Mouse (Mus musculus) neural tube, embryonic 12.5 days (tissue): ENCODE results near the gene Mmp8. TPM values are rescaled to one million over a fixed set of nuclear protein-coding genes. Genes with fewer than 3 reads are reported as not detected.

ENCODE experiments used
- ATAC-seq: fragments of 200-750 bp; cut with Nextera tagmentation; 2 replicates; pipeline ENCODE4 v1.8.0; 2017; ENCODE audit warnings: low read depth, mild to moderate bottlenecking, moderate TSS enrichment, moderate library complexity; ENCODE audit not compliant: low FRiP score
- H3K27ac ChIP-seq: fragments of 300-500 bp; sonication (generic); 2 replicates; pipeline ENCODE4 v1.5.1; 2016
- H3K27me3 ChIP-seq: fragments of 300-500 bp; sonication (generic); replicated peaks from 2 replicates; pipeline ENCODE4 v1.6.1; 2016; ENCODE audit warnings: mild to moderate bottlenecking
- H3K36me3 ChIP-seq: fragments of 300-500 bp; sonication (generic); 2 replicates; pipeline ENCODE4 v1.6.1; 2016; ENCODE audit warnings: mild to moderate bottlenecking
- H3K4me1 ChIP-seq: fragments of 300-500 bp; sonication (generic); 2 replicates; pipeline ENCODE4 v1.6.1; 2016
- H3K4me2 ChIP-seq: fragments of 300-500 bp; sonication (generic); replicated peaks from 2 replicates; pipeline ENCODE4 v1.6.1; 2016; ENCODE audit warnings: mild to moderate bottlenecking
- H3K4me3 ChIP-seq: fragments of 300-500 bp; sonication (generic); 2 replicates; pipeline ENCODE4 v1.5.1; 2016
- H3K9ac ChIP-seq: fragments of 300-500 bp; sonication (generic); 2 replicates; pipeline ENCODE4 v1.6.1; 2016; ENCODE audit warnings: mild to moderate bottlenecking
- H3K9me3 ChIP-seq: fragments of 300-500 bp; sonication (generic); 2 replicates; pipeline ENCODE4 v1.6.1; 2016; ENCODE audit warnings: mild to moderate bottlenecking
- WGBS: fragments of 180-500 bp; shearing (Covaris S2); methylation state at CpG from one replicate; pipeline ENCODE4 v1.1.7; 2016; 5-methylcytosine and 5-hydroxymethylcytosine counted together
- polyA plus RNA-seq: library from polyadenylated mRNA; unstranded; fragments of >200 nt; fragmentation: Nextera tagmentation; extraction: Ambion mirVana; gene quantifications from 2 replicates; pipeline ENCODE4 v1.2.1, GENCODE M21; 2016

Mmp8 gene
- polyA plus RNA-seq, 1 experiment from 2014 or later: 0.20 TPM

DNA sequence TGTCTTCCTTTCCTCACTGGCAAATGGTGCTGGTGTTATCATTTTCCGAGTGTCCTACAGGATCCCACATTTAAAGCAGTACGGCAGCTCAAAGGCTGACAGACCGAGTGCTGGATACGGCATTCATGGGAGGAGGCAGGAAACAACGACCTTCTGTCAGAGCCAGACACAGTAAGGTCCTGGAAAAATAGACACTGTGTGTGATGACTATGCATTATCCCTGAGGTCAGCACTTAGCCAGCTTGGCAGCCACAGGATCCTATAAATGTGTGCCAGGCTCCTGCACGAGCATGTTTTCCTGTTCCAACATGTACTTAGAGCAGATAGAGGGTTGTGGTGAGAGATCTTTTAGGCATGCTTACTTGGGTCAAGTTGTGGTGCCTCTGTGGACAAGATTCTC is 45.7 kb downstream of the Mmp8 start:
- no peaks in the 10 kb centered on the region for H3K4me1 ChIP-seq
- H3K9ac ChIP-seq: no peak overlapping the region
- no peak overlapping the region for H3K4me3 ChIP-seq
- ATAC-seq: no peak
- no peak overlapping the region for H3K4me2 ChIP-seq
- no peaks in the 10 kb centered on the region for H3K27me3 ChIP-seq
- no peak overlapping the region for H3K27ac ChIP-seq
- H3K36me3 ChIP-seq: no peaks in the 10 kb centered on the region
- WGBS: 77% methylated on average over 6 of the region's 6 CpGs
- no peaks in the 10 kb centered on the region for H3K9me3 ChIP-seq

- WGBS: 89% methylated on average over 12 of the region's 12 CpGs
- no peaks in the 10 kb centered on the region for H3K36me3 ChIP-seq
- H3K4me1 ChIP-seq: no peaks in the 10 kb centered on the region
- no peak for ATAC-seq
- no peaks in the 10 kb centered on the region for H3K27me3 ChIP-seq
- no peak overlapping the region for H3K4me2 ChIP-seq
- no peak overlapping the region for H3K27ac ChIP-seq
- H3K9me3 ChIP-seq: no peaks in the 10 kb centered on the region
- H3K9ac ChIP-seq: no peak overlapping the region
- no peak overlapping the region for H3K4me3 ChIP-seq
These were observed 47.4 kb downstream of the Mmp8 start for GRCm38 (mm10) chr9:7605638-7606037.

Other genes starting within 250 kb of the Mmp8 start
- gene Mmp12, start 214.1 kb upstream of the Mmp8 start, polyA plus RNA-seq: not detected in 2 replicates
- gene Mmp1b, start 170.4 kb upstream of the Mmp8 start, polyA plus RNA-seq: not detected in 2 replicates
- gene Mmp3, start 112.6 kb upstream of the Mmp8 start, polyA plus RNA-seq: not detected in 2 replicates
- not detected in 2 replicates for gene Mmp10, start 56.1 kb upstream of the Mmp8 start, polyA plus RNA-seq
- gene Mmp27, start 12.9 kb downstream of the Mmp8 start, polyA plus RNA-seq: not detected in 2 replicates
- not detected in 2 replicates for gene Mmp20, start 69.8 kb downstream of the Mmp8 start, polyA plus RNA-seq
- gene Mmp7, start 133.6 kb downstream of the Mmp8 start, polyA plus RNA-seq: not detected in 2 replicates
- 66.4 and 70.4 TPM in 2 replicates for gene Tmem123, start 205.6 kb downstream of the Mmp8 start, polyA plus RNA-seq